Mouse (Mus musculus): ENCODE data around the gene Eci2. TPM values are rescaled to one million over a fixed set of nuclear protein-coding genes. Genes with fewer than 3 reads are reported as not detected.
"Not testable (repeated sequence)": the region's sequence is repeated elsewhere in the genome, so short reads cannot be mapped to it uniquely, and the experiment has no call there.

Eci2 gene
- polyA plus RNA-seq, 1 experiment from 2014 or later: 121 TPM

- ATAC-seq: no peak
- Histone ChIP-seq H3K36me3 (ENCODE audit: control insufficient read depth, insufficient read depth, low read length) (no peaks in the 10 kb centered on the region), H3K27ac (ENCODE audit: low read depth, low read length) (no peak overlapping the region), H3K4me2 (ENCODE audit: low read length) (no peak overlapping the region), H3K9me3 (ENCODE audit: control insufficient read depth, low read length) (no peaks in the 10 kb centered on the region), H3K4me3 (ENCODE audit: low read length) (no peak overlapping the region), H3K27me3 (replicated peaks; ENCODE audit: control insufficient read depth, insufficient read depth, low read length) (no peaks in the 10 kb centered on the region), H3K9ac (ENCODE audit: low read depth, low read length) (no peak overlapping the region), H3K4me1 (ENCODE audit: control insufficient read depth, insufficient read depth, low read depth, low read length) (no peaks in the 10 kb centered on the region)
- WGBS: 89% methylated on average over 4 of the region's 4 CpGs
Observed at GRCm38 (mm10) chr13:34956901-34957300, 70.0 kb downstream of the Eci2 start.

GRCm38 (mm10) chr13:34951437-34951836 is 75.5 kb downstream of the Eci2 start:
- WGBS: 98% methylated on average over 2 of the region's 2 CpGs
- H3K9ac ChIP-seq (ENCODE audit: low read depth, low read length); H3K9me3 ChIP-seq (ENCODE audit: control insufficient read depth, low read length); H3K4me2 ChIP-seq (ENCODE audit: low read length); H3K27ac ChIP-seq (ENCODE audit: low read depth, low read length); H3K4me3 ChIP-seq (ENCODE audit: low read length); ATAC-seq; H3K36me3 ChIP-seq (ENCODE audit: control insufficient read depth, insufficient read depth, low read length); H3K4me1 ChIP-seq (ENCODE audit: control insufficient read depth, insufficient read depth, low read depth, low read length); H3K27me3 ChIP-seq (replicated peaks; ENCODE audit: control insufficient read depth, insufficient read depth, low read length): not testable (repeated sequence)

- Histone ChIP-seq H3K4me1 (ENCODE audit: control insufficient read depth, insufficient read depth, low read depth, low read length) (no peaks in the 10 kb centered on the region), H3K27ac (ENCODE audit: low read depth, low read length) (no peak overlapping the region), H3K9me3 (ENCODE audit: control insufficient read depth, low read length) (no peaks in the 10 kb centered on the region), H3K4me3 (ENCODE audit: low read length) (no peak overlapping the region), H3K36me3 (ENCODE audit: control insufficient read depth, insufficient read depth, low read length) (no peaks in the 10 kb centered on the region), H3K9ac (ENCODE audit: low read depth, low read length) (no peak overlapping the region), H3K4me2 (ENCODE audit: low read length) (no peak overlapping the region), H3K27me3 (replicated peaks; ENCODE audit: control insufficient read depth, insufficient read depth, low read length) (no peaks in the 10 kb centered on the region)
- ATAC-seq: no peak
Observed at GRCm38 (mm10) chr13:34942370-34942769, 84.5 kb downstream of the Eci2 start.

DNA sequence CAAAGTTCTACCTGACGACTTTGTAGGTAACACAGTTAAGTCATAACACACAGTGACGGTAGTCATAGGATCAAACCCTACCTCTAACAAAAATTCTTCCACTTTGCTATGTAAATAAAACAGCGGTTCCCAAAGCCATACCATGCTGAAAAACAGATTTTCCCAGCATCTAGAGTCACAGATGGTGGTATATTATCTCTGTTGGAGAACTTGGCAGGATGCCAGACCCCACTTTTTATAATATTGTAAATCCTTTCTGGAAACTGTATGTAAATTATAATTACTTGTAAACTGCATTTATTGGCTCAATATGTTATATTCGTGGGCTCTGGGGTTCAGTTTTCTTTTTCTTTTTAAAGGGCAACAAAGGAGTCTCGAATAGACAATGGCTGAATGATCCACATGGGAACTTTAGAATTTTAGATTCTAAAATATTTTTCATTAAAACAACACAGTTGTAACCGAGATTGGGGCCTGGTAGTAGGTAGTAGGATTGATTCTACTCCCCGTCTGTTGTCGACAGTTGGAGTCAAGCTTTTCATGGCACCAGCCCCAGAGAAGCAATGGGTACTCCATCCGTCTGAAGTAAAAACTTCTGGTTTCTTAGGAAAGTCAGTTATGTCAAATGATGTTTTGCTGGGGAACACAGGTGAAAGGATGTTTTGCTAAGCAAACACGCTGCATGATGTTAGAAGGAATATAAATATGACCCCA is 91.8 kb downstream of the Eci2 start:
- no peaks in the 10 kb centered on the region for H3K36me3 ChIP-seq (ENCODE audit: control insufficient read depth, insufficient read depth, low read length)
- H3K27ac ChIP-seq (ENCODE audit: low read depth, low read length): no peak overlapping the region
- no peak overlapping the region for H3K9ac ChIP-seq (ENCODE audit: low read depth, low read length)
- no peak overlapping the region for H3K4me3 ChIP-seq (ENCODE audit: low read length)
- no peaks in the 10 kb centered on the region for H3K27me3 ChIP-seq (replicated peaks; ENCODE audit: control insufficient read depth, insufficient read depth, low read length)
- no peaks in the 10 kb centered on the region for H3K9me3 ChIP-seq (ENCODE audit: control insufficient read depth, low read length)
- no peaks in the 10 kb centered on the region for H3K4me1 ChIP-seq (ENCODE audit: control insufficient read depth, insufficient read depth, low read depth, low read length)
- WGBS: 69% methylated on average over 10 of the region's 10 CpGs
- ATAC-seq: no peak
- H3K4me2 ChIP-seq (ENCODE audit: low read length): no peak overlapping the region

Other genes starting within 250 kb of the Eci2 start
- 51.4 and 54.6 TPM in 2 replicates for gene Prpf4b, start 151.8 kb downstream of the Eci2 start, polyA plus RNA-seq (2015; fragmentation: Nextera tagmentation; extraction: Ambion mirVana)
- gene Fam217a, start 102.8 kb downstream of the Eci2 start, polyA plus RNA-seq (2015; fragmentation: Nextera tagmentation; extraction: Ambion mirVana): 1.1 and 1.5 TPM in 2 replicates
- gene 4933417A18Rik, start 102.7 kb downstream of the Eci2 start, polyA plus RNA-seq (2015; fragmentation: Nextera tagmentation; extraction: Ambion mirVana): not detected in 2 replicates
- gene Eci3, start 63.3 kb downstream of the Eci2 start, polyA plus RNA-seq (2015; fragmentation: Nextera tagmentation; extraction: Ambion mirVana): 0.62 and 1.6 TPM in 2 replicates